Mouse (Mus musculus) brain, embryonic 18.5 days (tissue): ENCODE results near the gene Insm2.
"Not testable (repeated sequence)": the region's sequence is repeated elsewhere in the genome, so short reads cannot be mapped to it uniquely, and the experiment has no call there.

ENCODE experiments used
- DNase-seq: peaks from one replicate; pipeline ENCODE4 v3.0.0-alpha.2; 2012; ENCODE audit warnings: low read depth, low spot score

Insm2 gene

GRCm38 (mm10) chr12:55598887-55599561, at the start of gene Insm2:
TSS of gene Insm2 (plus strand) at chr12:55599427.
- no peak for DNase-seq

DNA sequence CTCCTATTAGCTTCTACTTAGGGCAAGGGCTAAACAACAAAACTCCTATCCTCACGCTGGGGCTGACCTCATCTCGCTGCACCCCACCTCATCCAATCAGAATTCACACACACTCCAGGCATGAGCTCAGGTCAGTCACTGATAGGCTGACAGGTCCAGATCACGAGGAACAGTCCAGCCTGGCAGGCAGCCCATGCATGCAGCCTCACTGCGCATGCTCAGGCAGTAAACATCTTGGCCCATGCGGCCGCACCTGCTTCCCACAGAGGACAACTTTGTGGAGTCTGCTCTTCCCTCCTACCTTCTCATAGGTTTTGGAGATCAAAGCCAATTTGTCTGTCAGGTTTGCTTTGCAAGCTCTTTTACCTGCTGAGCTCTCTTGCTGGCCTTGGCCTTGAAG, 44.3 kb upstream of the Insm2 start:
- DNase-seq, result not testable (repeated sequence)

GRCm38 (mm10) chr12:55557866-55558265, 41.4 kb upstream of the Insm2 start:
- no peak for DNase-seq

GRCm38 (mm10) chr12:55559184-55559855, 39.9 kb upstream of the Insm2 start:
- DNase-seq, result no peak

GRCm38 (mm10) chr12:55560025-55560690, 39.1 kb upstream of the Insm2 start:
- no peak for DNase-seq

GRCm38 (mm10) chr12:55563742-55564141, 35.5 kb upstream of the Insm2 start:
- no peak for DNase-seq

DNA sequence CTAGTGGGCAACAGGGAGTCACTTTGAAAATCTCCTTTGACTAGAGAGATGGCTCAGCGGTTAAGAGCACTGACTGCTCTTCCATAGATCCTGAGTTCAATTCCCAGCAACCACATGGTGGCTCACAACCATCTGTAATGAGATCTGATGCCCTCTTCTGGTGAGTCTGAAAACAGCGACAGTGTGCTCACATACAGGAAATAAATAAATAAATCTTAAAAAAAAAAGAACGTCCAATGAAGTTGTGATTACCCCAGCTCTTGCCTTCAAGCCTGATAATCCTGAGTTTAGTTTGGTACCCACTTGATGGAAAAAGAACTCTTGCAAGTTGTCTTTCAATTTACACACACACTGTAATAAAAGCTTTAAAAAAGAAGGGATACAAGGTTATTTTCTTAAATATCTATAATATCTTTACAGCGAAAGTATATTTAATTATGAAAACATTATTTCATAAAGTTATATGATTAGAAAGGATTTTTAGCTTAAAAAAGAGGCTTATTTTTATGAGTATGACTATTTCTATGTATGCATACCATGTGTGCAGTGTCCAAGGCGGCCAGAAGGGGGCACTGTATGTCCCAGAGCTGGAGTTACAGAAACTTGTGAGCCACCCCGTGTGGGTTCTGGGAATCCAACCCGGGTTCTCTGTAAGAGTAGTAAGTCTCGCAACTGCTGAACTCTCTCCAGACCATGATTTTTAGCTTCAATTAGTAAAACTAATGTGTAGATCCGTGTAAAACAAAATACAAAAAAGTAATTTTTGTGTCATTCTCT, 34.9 kb upstream of the Insm2 start:
- no peak for DNase-seq

DNA sequence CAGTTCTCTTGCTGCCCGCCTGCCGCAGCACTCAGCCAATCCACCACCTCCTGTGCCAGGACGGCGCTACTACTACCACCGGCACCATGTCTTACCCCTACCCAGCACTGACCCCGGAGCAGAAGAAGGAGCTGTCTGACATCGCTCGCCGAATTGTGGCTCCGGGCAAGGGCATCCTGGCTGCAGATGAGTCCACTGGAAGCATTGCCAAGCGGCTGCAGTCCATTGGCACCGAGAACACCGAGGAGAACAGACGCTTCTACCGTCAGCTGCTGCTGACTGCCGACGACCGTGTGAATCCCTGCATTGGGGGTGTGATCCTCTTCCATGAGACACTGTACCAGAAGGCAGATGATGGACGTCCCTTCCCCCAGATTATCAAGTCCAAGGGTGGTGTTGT, 34.0 kb upstream of the Insm2 start, which contains the start of gene Aldoart2:
TSS of gene Aldoart2 (plus strand) at position 34 of the 400 bp plus-strand sequence.
- no peak for DNase-seq

DNA sequence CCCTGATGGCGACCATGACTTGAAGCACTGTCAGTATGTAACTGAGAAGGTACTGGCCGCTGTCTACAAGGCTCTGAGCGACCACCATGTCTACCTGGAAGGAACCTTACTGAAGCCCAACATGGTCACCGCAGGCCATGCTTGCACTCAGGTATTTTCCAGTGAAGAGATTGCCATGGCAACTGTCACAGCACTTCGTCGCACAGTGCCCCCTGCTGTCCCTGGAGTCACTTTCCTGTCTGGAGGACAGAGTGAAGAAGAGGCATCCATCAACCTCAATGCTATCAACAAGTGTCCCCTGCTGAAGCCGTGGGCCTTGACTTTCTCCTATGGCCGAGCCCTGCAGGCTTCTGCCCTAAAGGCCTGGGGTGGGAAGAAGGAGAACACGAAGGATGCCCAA, 33.4 kb upstream of the Insm2 start:
- DNase-seq, result no peak

DNA sequence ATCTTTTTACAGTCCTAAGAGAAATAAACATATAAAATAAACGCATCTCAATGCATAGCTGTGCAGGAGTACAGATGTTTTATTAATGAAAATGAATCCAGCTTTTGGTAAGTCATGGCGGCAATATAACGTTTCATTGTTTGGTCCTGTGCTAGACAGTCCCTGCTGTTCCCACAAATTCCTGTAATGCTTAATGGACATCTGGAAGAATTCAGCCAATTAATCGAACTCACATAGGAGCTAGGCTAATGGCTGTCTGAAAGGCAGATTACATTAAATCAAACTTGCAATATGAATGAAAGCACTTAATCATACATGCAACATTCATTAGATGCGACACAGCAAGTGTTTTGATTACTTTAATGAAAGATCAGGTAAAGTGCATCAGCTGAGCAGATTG, 32.4 kb upstream of the Insm2 start:
- no peak for DNase-seq

GRCm38 (mm10) chr12:55568466-55568865, 30.8 kb upstream of the Insm2 start:
- DNase-seq, result no peak

DNA sequence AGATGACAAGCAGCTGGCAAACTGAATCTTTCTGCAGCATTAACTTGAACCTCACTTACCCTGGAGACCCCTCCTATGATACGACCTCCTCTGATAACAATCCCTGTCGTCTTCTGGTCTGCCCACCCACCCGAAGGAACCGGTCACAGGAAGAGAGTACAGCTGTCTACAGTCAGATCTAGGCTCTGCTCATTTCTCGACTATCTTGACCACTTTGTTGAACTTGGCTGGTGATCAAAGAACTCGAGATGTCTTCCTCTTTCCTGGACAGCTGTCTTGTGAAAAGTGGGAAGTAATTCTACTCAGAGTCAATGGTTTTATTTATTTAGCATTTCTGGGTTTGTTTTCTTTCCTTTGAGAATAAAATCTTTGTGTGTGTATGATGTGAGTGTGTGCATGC, 29.6 kb upstream of the Insm2 start:
- DNase-seq, result no peak

GRCm38 (mm10) chr12:55570646-55571045, 28.6 kb upstream of the Insm2 start:
- DNase-seq, result no peak

DNA sequence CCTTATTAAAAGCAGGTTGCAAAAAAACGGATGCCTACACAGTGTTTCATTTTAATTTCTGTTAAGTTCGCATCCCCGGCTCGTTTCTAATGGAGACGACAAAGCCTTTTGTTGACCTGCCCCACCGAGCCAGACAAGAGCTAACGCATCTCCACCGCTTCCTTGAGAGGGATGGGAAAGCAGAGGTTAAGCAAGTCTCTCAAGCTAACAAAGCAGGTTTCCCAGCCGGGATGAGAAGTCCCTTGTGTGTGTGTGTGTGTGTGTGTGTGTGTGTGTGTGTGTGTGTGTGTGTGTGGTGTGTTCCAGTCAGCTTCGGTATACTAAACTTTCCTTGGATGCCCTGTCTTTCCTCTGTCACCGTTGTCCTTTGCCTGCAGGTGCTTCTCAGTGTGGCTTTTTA, 28.0 kb upstream of the Insm2 start:
- no peak for DNase-seq

DNA sequence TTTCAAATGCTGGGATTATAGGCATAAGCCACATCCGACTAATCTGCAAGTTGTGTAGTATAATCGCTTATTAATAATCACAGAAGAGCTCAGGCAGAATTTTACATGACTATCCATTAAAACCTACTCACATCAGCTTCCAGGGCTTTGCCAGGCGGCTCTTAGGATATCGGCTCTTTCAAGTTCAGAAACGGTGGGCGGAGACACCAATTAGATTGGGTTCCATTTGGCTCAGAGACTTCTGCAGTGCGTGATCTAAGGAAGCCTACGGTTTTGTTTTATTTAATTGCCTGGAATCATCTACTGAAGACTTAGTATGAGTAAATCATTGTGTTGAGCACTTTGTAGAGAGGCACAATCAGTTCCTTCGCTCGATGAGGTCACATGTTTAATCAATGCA, 27.6 kb upstream of the Insm2 start:
- no peak for DNase-seq

- DNase-seq, result no peak
These were observed 26.1 kb upstream of the Insm2 start for GRCm38 (mm10) chr12:55573089-55573488.

GRCm38 (mm10) chr12:55573794-55574193, 25.4 kb upstream of the Insm2 start:
- no peak for DNase-seq

DNA sequence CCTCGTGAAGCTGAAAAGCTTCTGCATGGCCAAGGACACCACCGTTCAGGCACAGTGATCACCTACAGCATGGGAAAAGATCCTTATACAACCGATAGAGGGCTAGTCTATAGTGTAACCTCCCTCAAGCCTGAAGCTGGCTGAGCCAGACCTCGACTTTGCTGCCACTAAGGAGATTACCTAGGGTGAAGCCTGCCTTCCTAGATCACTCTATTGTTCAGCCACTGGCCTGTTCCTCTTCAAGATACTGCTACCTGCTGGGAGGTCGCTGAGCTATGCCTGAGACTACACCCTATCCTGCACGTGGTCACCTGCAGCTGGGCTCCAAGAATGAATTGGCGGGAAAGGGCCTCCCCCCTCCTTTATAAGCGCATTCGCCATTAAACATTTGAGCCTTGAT, 12.3 kb upstream of the Insm2 start:
- not testable (repeated sequence) for DNase-seq

DNA sequence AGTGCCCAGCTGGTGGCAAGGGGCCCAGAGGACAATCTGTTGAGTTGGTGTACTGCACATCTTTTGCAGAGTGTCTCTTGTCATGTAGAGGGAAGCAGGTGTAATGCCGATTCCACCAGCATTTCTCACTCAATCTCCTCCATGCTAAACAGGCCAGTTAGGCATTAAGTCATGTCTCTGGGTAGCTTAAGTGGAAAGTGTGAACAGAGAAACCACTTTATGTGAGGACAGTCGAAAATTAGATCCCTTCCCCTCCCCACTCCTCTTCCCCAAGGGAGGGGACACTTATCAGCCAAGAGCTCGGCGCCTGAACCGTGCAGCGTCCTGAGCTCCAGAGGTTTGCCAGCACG, 715 bp upstream of the Insm2 start:
- no peak for DNase-seq

GRCm38 (mm10) chr12:55599639-55600502, 644 bp downstream of the Insm2 start:
- DNase-seq, result no peak

- DNase-seq, result no peak
These were observed 1.3 kb downstream of the Insm2 start for GRCm38 (mm10) chr12:55600503-55600994.
